Mouse (Mus musculus): ENCODE data around the gene Olfr90. TPM values are rescaled to one million over a fixed set of nuclear protein-coding genes. Genes with fewer than 3 reads are reported as not detected.

Gene Olfr90
- polyA plus RNA-seq (2014; fragmentation: Illumina TruSeq; extraction: RNeasy Lipid Tissue Mini Kit (QIAGEN cat#74804); ENCODE audit: low replicate concordance): not detected

GRCm38 (mm10) chr17:37088399-37088798 is at the start of gene Olfr90:
Gene Olfr90, minus strand, starts transcription at chr17:37088499.

DNA sequence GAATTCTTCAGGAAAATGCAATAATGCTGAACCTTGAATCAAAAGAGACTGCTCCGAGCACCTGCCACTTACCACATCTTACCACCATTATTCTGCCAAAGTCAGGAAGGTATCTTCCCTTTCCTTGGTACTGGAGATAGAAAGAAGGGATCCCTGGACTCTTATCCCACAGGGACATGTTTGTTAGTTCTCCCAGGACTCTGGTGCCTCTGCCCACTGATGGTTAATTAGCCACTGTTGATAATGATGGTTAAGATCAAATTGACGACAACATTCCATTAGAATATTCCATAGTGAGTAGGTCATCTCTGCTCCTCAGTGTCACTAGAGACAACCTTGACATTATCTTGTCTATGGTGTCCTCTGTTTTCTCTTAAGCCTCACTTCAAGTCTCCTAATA is 31.7 kb upstream of the Olfr90 start, which contains the start of gene Olfr92:
Gene Olfr92 (minus strand): TSS at position 101 of the 400 bp plus-strand sequence.

GRCm38 (mm10) chr17:37098178-37098577 is 9.9 kb upstream of the Olfr90 start, which contains the start of gene Olfr91:
Gene Olfr91, minus strand, starts transcription at chr17:37098278.

GRCm38 (mm10) chr17:37045611-37046311 is 42.5 kb downstream of the Olfr90 start, which contains the start of gene Gabbr1:
Gene Gabbr1, plus strand, starts transcription at chr17:37045966.

Other genes with a start within 250 kb of the Olfr90 start
- 9.4 TPM for gene Trim15, start 221.3 kb downstream of the Olfr90 start, polyA plus RNA-seq (2014; fragmentation: Illumina TruSeq; extraction: RNeasy Lipid Tissue Mini Kit (QIAGEN cat#74804); ENCODE audit: low replicate concordance)
- gene Trim10, start 218.9 kb downstream of the Olfr90 start, polyA plus RNA-seq (2014; fragmentation: Illumina TruSeq; extraction: RNeasy Lipid Tissue Mini Kit (QIAGEN cat#74804); ENCODE audit: low replicate concordance): not detected
- 86.2 TPM for gene Trim40, start 198.4 kb downstream of the Olfr90 start, polyA plus RNA-seq (2014; fragmentation: Illumina TruSeq; extraction: RNeasy Lipid Tissue Mini Kit (QIAGEN cat#74804); ENCODE audit: low replicate concordance)
- 166 TPM for gene Trim31, start 190.4 kb downstream of the Olfr90 start, polyA plus RNA-seq (2014; fragmentation: Illumina TruSeq; extraction: RNeasy Lipid Tissue Mini Kit (QIAGEN cat#74804); ENCODE audit: low replicate concordance)
- 1.1 TPM for gene Rnf39, start 145.6 kb downstream of the Olfr90 start, polyA plus RNA-seq (2014; fragmentation: Illumina TruSeq; extraction: RNeasy Lipid Tissue Mini Kit (QIAGEN cat#74804); ENCODE audit: low replicate concordance)
- 5.3 TPM for gene Ppp1r11, start 136.8 kb downstream of the Olfr90 start, polyA plus RNA-seq (2014; fragmentation: Illumina TruSeq; extraction: RNeasy Lipid Tissue Mini Kit (QIAGEN cat#74804); ENCODE audit: low replicate concordance)
- 18.8 TPM for gene Znrd1, start 129.9 kb downstream of the Olfr90 start, polyA plus RNA-seq (2014; fragmentation: Illumina TruSeq; extraction: RNeasy Lipid Tissue Mini Kit (QIAGEN cat#74804); ENCODE audit: low replicate concordance)
- gene Znrd1as, start 129.9 kb downstream of the Olfr90 start, polyA plus RNA-seq (2014; fragmentation: Illumina TruSeq; extraction: RNeasy Lipid Tissue Mini Kit (QIAGEN cat#74804); ENCODE audit: low replicate concordance): 17.6 TPM
- gene 2410137M14Rik, start 107.3 kb downstream of the Olfr90 start, polyA plus RNA-seq (2014; fragmentation: Illumina TruSeq; extraction: RNeasy Lipid Tissue Mini Kit (QIAGEN cat#74804); ENCODE audit: low replicate concordance): not detected
- not detected for gene H2-M5, start 99.0 kb downstream of the Olfr90 start, polyA plus RNA-seq (2014; fragmentation: Illumina TruSeq; extraction: RNeasy Lipid Tissue Mini Kit (QIAGEN cat#74804); ENCODE audit: low replicate concordance)
- 3.6 TPM for gene Zfp57, start 87.3 kb downstream of the Olfr90 start, polyA plus RNA-seq (2014; fragmentation: Illumina TruSeq; extraction: RNeasy Lipid Tissue Mini Kit (QIAGEN cat#74804); ENCODE audit: low replicate concordance)
- gene Mog, start 65.1 kb downstream of the Olfr90 start, polyA plus RNA-seq (2014; fragmentation: Illumina TruSeq; extraction: RNeasy Lipid Tissue Mini Kit (QIAGEN cat#74804); ENCODE audit: low replicate concordance): not detected
- 14.3 TPM for gene Gabbr1, start 42.5 kb downstream of the Olfr90 start, polyA plus RNA-seq (2014; fragmentation: Illumina TruSeq; extraction: RNeasy Lipid Tissue Mini Kit (QIAGEN cat#74804); ENCODE audit: low replicate concordance)
- gene Olfr91, start 9.8 kb upstream of the Olfr90 start, polyA plus RNA-seq (2014; fragmentation: Illumina TruSeq; extraction: RNeasy Lipid Tissue Mini Kit (QIAGEN cat#74804); ENCODE audit: low replicate concordance): not detected
- not detected for gene Olfr92, start 31.6 kb upstream of the Olfr90 start, polyA plus RNA-seq (2014; fragmentation: Illumina TruSeq; extraction: RNeasy Lipid Tissue Mini Kit (QIAGEN cat#74804); ENCODE audit: low replicate concordance)
- gene Olfr93, start 73.0 kb upstream of the Olfr90 start, polyA plus RNA-seq (2014; fragmentation: Illumina TruSeq; extraction: RNeasy Lipid Tissue Mini Kit (QIAGEN cat#74804); ENCODE audit: low replicate concordance): not detected
- gene Ubd, start 105.4 kb upstream of the Olfr90 start, polyA plus RNA-seq (2014; fragmentation: Illumina TruSeq; extraction: RNeasy Lipid Tissue Mini Kit (QIAGEN cat#74804); ENCODE audit: low replicate concordance): 7.5 TPM
- not detected for gene Olfr94, start 112.5 kb upstream of the Olfr90 start, polyA plus RNA-seq (2014; fragmentation: Illumina TruSeq; extraction: RNeasy Lipid Tissue Mini Kit (QIAGEN cat#74804); ENCODE audit: low replicate concordance)
- gene Olfr95, start 124.6 kb upstream of the Olfr90 start, polyA plus RNA-seq (2014; fragmentation: Illumina TruSeq; extraction: RNeasy Lipid Tissue Mini Kit (QIAGEN cat#74804); ENCODE audit: low replicate concordance): not detected
- gene Olfr96, start 131.6 kb upstream of the Olfr90 start, polyA plus RNA-seq (2014; fragmentation: Illumina TruSeq; extraction: RNeasy Lipid Tissue Mini Kit (QIAGEN cat#74804); ENCODE audit: low replicate concordance): not detected
- gene Olfr97, start 148.8 kb upstream of the Olfr90 start, polyA plus RNA-seq (2014; fragmentation: Illumina TruSeq; extraction: RNeasy Lipid Tissue Mini Kit (QIAGEN cat#74804); ENCODE audit: low replicate concordance): not detected
- not detected for gene Olfr98, start 175.2 kb upstream of the Olfr90 start, polyA plus RNA-seq (2014; fragmentation: Illumina TruSeq; extraction: RNeasy Lipid Tissue Mini Kit (QIAGEN cat#74804); ENCODE audit: low replicate concordance)
- 1.0 TPM for gene H2-M3, start 181.7 kb upstream of the Olfr90 start, polyA plus RNA-seq (2014; fragmentation: Illumina TruSeq; extraction: RNeasy Lipid Tissue Mini Kit (QIAGEN cat#74804); ENCODE audit: low replicate concordance)
- gene Olfr99, start 195.0 kb upstream of the Olfr90 start, polyA plus RNA-seq (2014; fragmentation: Illumina TruSeq; extraction: RNeasy Lipid Tissue Mini Kit (QIAGEN cat#74804); ENCODE audit: low replicate concordance): not detected
- gene Olfr101, start 215.8 kb upstream of the Olfr90 start, polyA plus RNA-seq (2014; fragmentation: Illumina TruSeq; extraction: RNeasy Lipid Tissue Mini Kit (QIAGEN cat#74804); ENCODE audit: low replicate concordance): not detected
- not detected for gene Olfr102, start 228.6 kb upstream of the Olfr90 start, polyA plus RNA-seq (2014; fragmentation: Illumina TruSeq; extraction: RNeasy Lipid Tissue Mini Kit (QIAGEN cat#74804); ENCODE audit: low replicate concordance)

All from small intestine, adult 10 weeks (tissue).